Mouse (Mus musculus): ENCODE data around the gene Ssr1. TPM values are rescaled to one million over a fixed set of nuclear protein-coding genes. Genes with fewer than 3 reads are reported as not detected.

The Ssr1 gene
- polyA plus RNA-seq, 1 experiment from 2014 or later, result 114 TPM

- H3K4me3 ChIP-seq (ENCODE audit: inconsistent target), result no peak overlapping the region
- H3K27ac ChIP-seq, result no peak overlapping the region
- peaks cover 48% of the 10 kb centered on the region; the same call in 1 of the 2 replicates for H3K79me2 ChIP-seq (ENCODE audit: inconsistent target)
- H3K36me3 ChIP-seq (ENCODE audit: inconsistent target), result peaks cover 85% of the 10 kb centered on the region
- 89% methylated on average over 8 of the region's 17 CpGs for WGBS (ENCODE audit: missing documents)
Measured at GRCm38 (mm10) chr13:37929532-37929931, 64.5 kb downstream of the Ssr1 start.

DNA sequence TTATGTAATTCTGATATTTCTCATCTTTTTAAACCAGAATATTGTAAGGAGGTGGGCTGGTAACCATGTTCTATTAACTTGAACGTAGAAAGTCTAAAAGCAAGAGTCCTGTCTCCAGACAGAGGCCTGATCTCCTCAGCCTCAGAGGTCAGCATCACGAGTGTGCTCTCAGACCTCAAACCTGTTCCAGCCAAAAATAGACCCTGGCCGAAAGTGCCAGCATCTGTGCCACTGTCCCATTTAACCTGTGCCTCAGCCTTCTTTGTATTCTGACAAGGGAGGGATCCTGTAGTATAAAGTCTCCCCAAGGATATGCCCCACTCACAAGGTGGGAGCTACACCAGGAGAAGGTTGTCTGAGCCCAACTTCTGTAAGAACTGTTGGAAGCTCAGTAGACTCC lies 67.6 kb downstream of the Ssr1 start:
- H3K36me3 ChIP-seq (ENCODE audit: inconsistent target), result peaks cover 90% of the 10 kb centered on the region

DNA sequence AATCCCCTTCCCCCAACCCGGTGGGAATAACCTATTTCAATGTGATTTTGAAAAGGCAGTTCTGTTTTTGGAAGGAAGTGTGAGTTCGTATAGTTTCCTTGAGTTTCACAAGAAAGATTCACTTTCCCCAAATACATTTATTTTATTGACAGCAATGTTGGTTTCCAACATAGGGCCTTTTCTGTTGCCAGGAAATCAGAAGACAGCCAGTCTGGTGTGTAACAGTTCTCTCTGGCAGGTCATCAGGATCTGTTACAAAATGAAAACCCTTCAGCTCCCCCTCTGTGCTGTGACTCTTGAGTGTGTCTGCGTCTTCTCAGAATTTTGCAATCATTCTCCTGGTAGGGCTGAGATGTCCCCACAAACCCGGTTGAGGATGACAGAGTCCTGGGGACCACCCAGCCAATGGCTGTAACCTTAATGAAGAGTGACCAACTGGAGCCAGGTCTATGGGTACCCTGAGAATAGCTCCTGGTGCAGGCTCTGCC lies 69.5 kb downstream of the Ssr1 start:
- peaks cover 43% of the 10 kb centered on the region; the same call in 1 of the 2 replicates for H3K79me2 ChIP-seq (ENCODE audit: inconsistent target)
- H3K36me3 ChIP-seq (ENCODE audit: inconsistent target), result peaks cover 91% of the 10 kb centered on the region
- H3K4me3 ChIP-seq (ENCODE audit: inconsistent target), result no peak overlapping the region
- H3K27ac ChIP-seq, result no peak overlapping the region
- WGBS (ENCODE audit: missing documents), result 32% methylated on average over 4 of the region's 4 CpGs

More for the DNA sequence above, 67.6 kb downstream of the Ssr1 start:
- Histone ChIP-seq H3K79me2 (ENCODE audit: inconsistent target) (peaks cover 49% of the 10 kb centered on the region; the same call in 1 of the 2 replicates), H3K27ac (no peak overlapping the region), H3K4me3 (ENCODE audit: inconsistent target) (no peak overlapping the region)
- WGBS (ENCODE audit: missing documents), result 87% methylated on average over 3 of the region's 3 CpGs

GRCm38 (mm10) chr13:37923643-37924460 lies 70.2 kb downstream of the Ssr1 start:
- Histone ChIP-seq H3K27ac (no peak overlapping the region), H3K4me3 (ENCODE audit: inconsistent target) (no peak overlapping the region), H3K36me3 (ENCODE audit: inconsistent target) (peaks cover 90% of the 10 kb centered on the region), H3K79me2 (ENCODE audit: inconsistent target) (peaks cover 42% of the 10 kb centered on the region; the same call in 1 of the 2 replicates)
- whole genome bisulfite sequencing (ENCODE audit: missing documents), result 89% methylated on average over 10 of the region's 10 CpGs

DNA sequence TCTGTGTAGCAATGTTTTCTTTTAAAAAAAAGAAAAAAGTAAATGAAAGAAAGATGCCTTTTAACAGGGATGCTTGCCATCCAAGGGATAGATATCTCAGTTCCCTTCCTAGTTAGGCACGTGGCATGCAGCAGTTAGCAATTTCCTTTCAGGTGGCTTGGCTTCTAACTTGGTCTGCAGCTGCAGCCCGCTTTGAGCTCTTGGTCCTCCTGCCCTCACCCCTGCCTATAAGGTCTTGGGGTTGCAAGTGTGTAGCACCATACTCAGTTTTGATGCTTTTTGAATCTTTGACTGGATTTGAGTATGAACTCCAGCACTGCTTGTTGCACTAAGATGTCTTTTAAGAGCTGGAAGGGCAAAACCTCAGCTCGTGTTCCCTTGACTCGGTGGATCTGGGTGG lies 70.9 kb downstream of the Ssr1 start:
- no peak overlapping the region for H3K27ac ChIP-seq
- WGBS (ENCODE audit: missing documents), result 73% methylated on average over 4 of the region's 4 CpGs
- no peak overlapping the region for H3K4me3 ChIP-seq (ENCODE audit: inconsistent target)
- peaks cover 93% of the 10 kb centered on the region for H3K36me3 ChIP-seq (ENCODE audit: inconsistent target)
- H3K79me2 ChIP-seq (ENCODE audit: inconsistent target), result peaks cover 42% of the 10 kb centered on the region; the same call in 1 of the 2 replicates

DNA sequence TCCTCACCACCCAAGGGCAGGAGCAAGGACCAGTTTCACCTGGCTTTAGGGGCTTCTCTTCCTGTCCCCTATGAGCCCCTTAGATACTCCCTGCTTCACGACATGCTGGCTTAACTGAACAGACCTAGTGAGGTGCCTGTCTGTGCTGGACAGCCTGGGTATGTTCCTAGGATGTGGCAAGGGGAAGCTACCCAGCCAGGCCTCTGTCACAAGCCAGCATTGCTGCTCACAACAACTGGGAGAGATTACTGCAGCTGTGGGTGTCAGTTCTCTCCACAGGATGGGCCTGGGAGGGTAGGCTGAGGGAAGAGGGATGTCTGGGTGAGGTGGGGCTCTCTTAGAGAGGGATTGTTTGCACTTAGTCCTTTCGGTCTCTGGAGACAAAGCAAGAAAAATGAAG lies 73.3 kb downstream of the Ssr1 start:
- WGBS (ENCODE audit: missing documents), result 96% methylated on average over 2 of the region's 2 CpGs
- H3K27ac ChIP-seq, result no peak overlapping the region
- H3K4me3 ChIP-seq (ENCODE audit: inconsistent target), result no peak overlapping the region
- H3K36me3 ChIP-seq (ENCODE audit: inconsistent target), result peaks cover 96% of the 10 kb centered on the region
- H3K79me2 ChIP-seq (ENCODE audit: inconsistent target), result peaks cover 37% of the 10 kb centered on the region; the same call in 1 of the 2 replicates

DNA sequence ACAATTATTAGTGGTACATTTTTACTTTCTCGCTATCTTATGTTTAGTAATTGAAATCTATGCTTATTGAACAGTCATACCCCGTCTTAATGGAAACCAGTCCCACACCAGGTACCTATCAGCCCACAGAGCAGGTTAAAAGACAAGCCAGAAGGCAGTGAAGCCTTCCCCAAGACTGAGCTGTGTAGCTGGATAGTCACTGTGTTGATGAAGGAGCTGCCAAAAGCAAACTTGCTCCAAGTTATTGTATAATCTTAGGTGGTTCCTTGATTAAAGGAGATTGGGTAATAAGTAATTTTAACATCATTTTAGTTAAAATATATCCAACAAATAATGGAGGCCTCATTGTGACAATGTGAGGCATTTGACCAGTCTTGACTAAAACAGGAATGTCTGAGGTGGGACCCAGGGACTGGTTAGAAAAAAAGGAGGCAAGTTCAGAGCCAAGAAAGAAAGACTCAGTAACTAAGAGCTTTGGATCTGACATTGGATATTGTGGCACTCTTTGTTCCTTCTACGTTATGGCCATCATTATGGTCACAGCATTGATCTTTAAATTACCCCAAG lies 74.2 kb downstream of the Ssr1 start:
- no peak overlapping the region for H3K4me3 ChIP-seq (ENCODE audit: inconsistent target)
- H3K36me3 ChIP-seq (ENCODE audit: inconsistent target), result peaks cover 93% of the 10 kb centered on the region
- no peak overlapping the region for H3K27ac ChIP-seq
- H3K79me2 ChIP-seq (ENCODE audit: inconsistent target), result peaks cover 37% of the 10 kb centered on the region; the same call in 1 of the 2 replicates
- WGBS (ENCODE audit: missing documents), result 100% methylated on average over 3 of the region's 3 CpGs

GRCm38 (mm10) chr13:37918336-37919261 lies 75.4 kb downstream of the Ssr1 start:
- 98% methylated on average over 15 of the region's 15 CpGs for WGBS (ENCODE audit: missing documents)
- peaks cover 89% of the 10 kb centered on the region for H3K36me3 ChIP-seq (ENCODE audit: inconsistent target)

More at GRCm38 (mm10) chr13:37918336-37919261, 75.4 kb downstream of the Ssr1 start:
- Histone ChIP-seq H3K79me2 (ENCODE audit: inconsistent target) (peaks cover 34% of the 10 kb centered on the region; the same call in 1 of the 2 replicates), H3K27ac (no peak overlapping the region), H3K4me3 (ENCODE audit: inconsistent target) (no peak overlapping the region)

Other genes with a start within 250 kb of the Ssr1 start
- 32.3 to 46.4 TPM (median 42.2 TPM) in 3 replicates for gene Rreb1, start 215.8 kb downstream of the Ssr1 start, polyA plus RNA-seq (2018)
- gene Riok1, start 42.8 kb upstream of the Ssr1 start, polyA plus RNA-seq (2018), result 13.6 to 19.2 TPM (median 18.8 TPM) in 3 replicates
- gene Cage1, start 42.9 kb upstream of the Ssr1 start, polyA plus RNA-seq (2018), result 0.20 to 0.50 TPM (median 0.40 TPM) in 3 replicates
- gene Dsp, start 157.1 kb upstream of the Ssr1 start, polyA plus RNA-seq (2018), result not detected in 3 replicates
- 12.9 to 14.7 TPM (median 13.9 TPM) in 3 replicates for gene Snrnp48, start 210.7 kb upstream of the Ssr1 start, polyA plus RNA-seq (2018)